Mouse (Mus musculus) lung, embryonic 15.5 days (tissue): ENCODE results near the gene Psma1. TPM values are rescaled to one million over a fixed set of nuclear protein-coding genes. Genes with fewer than 3 reads are reported as not detected.

Experiments
- ATAC-seq: fragments of 200-750 bp; cut with Nextera tagmentation; 2 replicates; pipeline ENCODE4 v1.8.0; 2017; ENCODE audit warnings: moderate number of reproducible peaks, borderline replicate concordance; ENCODE audit not compliant: low FRiP score, low TSS enrichment; ENCODE audit errors: extremely low read depth
- H3K27ac ChIP-seq: fragments of 300-500 bp; sonication (generic); 2 replicates; pipeline ENCODE4 v1.5.1; 2015; ENCODE audit warnings: moderate library complexity, mild to moderate bottlenecking, inconsistent platforms
- H3K27me3 ChIP-seq: fragments of 300-500 bp; sonication (generic); 2 replicates; pipeline ENCODE4 v1.6.1; 2015; ENCODE audit warnings: inconsistent platforms
- H3K36me3 ChIP-seq: fragments of 300-500 bp; sonication (generic); 2 replicates; pipeline ENCODE4 v1.6.1; 2015; ENCODE audit warnings: inconsistent platforms
- H3K4me1 ChIP-seq: fragments of 300-500 bp; sonication (generic); 2 replicates; pipeline ENCODE4 v1.6.1; 2015; ENCODE audit warnings: inconsistent platforms
- H3K4me2 ChIP-seq: fragments of 300-500 bp; sonication (generic); 2 replicates; pipeline ENCODE4 v1.6.1; 2015; ENCODE audit warnings: inconsistent platforms, mild to moderate bottlenecking, moderate library complexity
- H3K4me3 ChIP-seq: fragments of 300-500 bp; sonication (generic); 2 replicates; pipeline ENCODE4 v1.5.1; 2015; ENCODE audit warnings: mild to moderate bottlenecking, inconsistent platforms
- H3K9ac ChIP-seq: fragments of 300-500 bp; sonication (generic); 2 replicates; pipeline ENCODE4 v1.6.1; 2015; ENCODE audit warnings: inconsistent platforms
- H3K9me3 ChIP-seq: fragments of 300-500 bp; sonication (generic); 2 replicates; pipeline ENCODE4 v1.6.1; 2016; ENCODE audit warnings: inconsistent platforms
- WGBS: fragments of 180-500 bp; shearing (Covaris S2); methylation state at CpG from one replicate; pipeline ENCODE4 v1.1.7; 2015; 5-methylcytosine and 5-hydroxymethylcytosine counted together
- polyA plus RNA-seq: library from polyadenylated mRNA; unstranded; fragments of >200 nt; fragmentation: Nextera tagmentation; extraction: Ambion mirVana; gene quantifications from 2 replicates; pipeline ENCODE4 v1.2.1, GENCODE M21; 2015

Gene Psma1
- 430 and 442 TPM in 2 replicates for polyA plus RNA-seq

DNA sequence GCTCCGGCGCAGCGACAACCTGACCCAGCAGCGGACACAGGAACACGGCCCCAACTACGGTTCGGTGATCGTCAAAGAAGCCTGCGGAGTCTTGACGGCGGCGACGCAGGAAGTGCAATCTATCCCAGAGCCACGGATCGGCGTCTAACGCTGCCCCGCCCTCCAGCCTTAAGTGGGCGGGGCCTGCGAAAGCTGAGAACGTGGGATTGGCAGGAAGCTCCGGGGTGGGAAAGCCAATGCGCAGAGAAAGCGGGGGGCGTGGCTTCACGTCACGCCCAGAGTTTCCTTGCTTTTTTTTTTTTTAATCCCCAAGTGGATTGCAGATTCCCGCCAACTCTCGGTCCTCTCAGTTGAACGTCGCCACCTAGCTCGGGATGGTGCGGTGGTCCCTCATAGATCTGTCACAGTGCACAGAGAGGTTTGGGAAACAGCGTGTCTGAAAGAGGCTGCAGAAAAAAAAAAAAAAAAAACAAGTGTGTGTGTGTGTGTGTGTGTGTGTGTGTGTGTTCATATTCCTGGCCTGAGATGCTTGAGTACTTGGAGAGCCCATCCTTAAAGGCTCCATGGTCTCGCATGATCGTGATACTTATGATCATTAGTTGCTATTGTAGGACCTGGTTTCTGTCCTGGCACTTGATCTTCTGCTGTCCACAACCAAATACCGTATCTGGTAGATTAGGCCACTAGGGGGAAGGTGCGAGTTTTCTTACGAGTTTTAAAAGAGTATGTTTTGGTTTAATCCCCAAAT, at the start of gene Psma1:
Gene Psma1, minus strand, starts transcription at position 114 of the 748 bp plus-strand sequence.
- WGBS = 0% methylated on average over 39 of the region's 39 CpGs
- Histone ChIP-seq H3K4me1 (peaks cover 12% of the 10 kb centered on the region), H3K9ac (peak within 1 kb of the TSS; percentile 93), H3K27me3 (no peaks in the 10 kb centered on the region), H3K4me3 (peak within 1 kb of the TSS; percentile 92), H3K9me3 (no peaks in the 10 kb centered on the region), H3K36me3 (peaks cover 25% of the 10 kb centered on the region), H3K27ac (peak within 1 kb of the TSS; percentile 63), H3K4me2 (peak within 1 kb of the TSS; percentile 85)
- ATAC-seq = peak; percentile 96

DNA sequence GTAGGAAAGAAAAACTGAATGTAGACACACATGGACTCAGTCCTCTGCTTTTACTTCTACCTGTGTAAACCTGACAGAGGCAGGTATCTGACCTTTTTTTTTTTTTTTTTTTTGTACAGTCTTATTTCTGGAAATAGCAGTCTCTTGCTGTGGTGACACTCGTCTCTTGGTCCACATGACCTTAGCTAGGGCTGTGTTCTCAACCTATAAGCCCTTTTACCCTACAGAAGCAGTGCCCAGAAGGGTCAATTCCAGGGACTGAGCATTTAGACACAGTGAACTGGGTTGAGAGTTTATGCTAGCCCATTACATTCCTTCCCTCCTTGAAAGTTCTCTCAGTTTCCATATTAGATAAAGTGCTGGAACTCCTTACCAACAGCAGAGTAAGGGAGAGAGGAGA, 47.6 kb upstream of the Psma1 start:
- no peaks in the 10 kb centered on the region for H3K9me3 ChIP-seq
- H3K4me3 ChIP-seq = no peak overlapping the region
- no peak overlapping the region for H3K4me2 ChIP-seq
- no peaks in the 10 kb centered on the region for H3K36me3 ChIP-seq
- peaks cover 14% of the 10 kb centered on the region for H3K4me1 ChIP-seq
- no peak overlapping the region for H3K9ac ChIP-seq
- ATAC-seq = no peak
- WGBS = 67% methylated on average over 1 of the region's 1 CpGs
- no peaks in the 10 kb centered on the region for H3K27me3 ChIP-seq
- no peak overlapping the region for H3K27ac ChIP-seq

DNA sequence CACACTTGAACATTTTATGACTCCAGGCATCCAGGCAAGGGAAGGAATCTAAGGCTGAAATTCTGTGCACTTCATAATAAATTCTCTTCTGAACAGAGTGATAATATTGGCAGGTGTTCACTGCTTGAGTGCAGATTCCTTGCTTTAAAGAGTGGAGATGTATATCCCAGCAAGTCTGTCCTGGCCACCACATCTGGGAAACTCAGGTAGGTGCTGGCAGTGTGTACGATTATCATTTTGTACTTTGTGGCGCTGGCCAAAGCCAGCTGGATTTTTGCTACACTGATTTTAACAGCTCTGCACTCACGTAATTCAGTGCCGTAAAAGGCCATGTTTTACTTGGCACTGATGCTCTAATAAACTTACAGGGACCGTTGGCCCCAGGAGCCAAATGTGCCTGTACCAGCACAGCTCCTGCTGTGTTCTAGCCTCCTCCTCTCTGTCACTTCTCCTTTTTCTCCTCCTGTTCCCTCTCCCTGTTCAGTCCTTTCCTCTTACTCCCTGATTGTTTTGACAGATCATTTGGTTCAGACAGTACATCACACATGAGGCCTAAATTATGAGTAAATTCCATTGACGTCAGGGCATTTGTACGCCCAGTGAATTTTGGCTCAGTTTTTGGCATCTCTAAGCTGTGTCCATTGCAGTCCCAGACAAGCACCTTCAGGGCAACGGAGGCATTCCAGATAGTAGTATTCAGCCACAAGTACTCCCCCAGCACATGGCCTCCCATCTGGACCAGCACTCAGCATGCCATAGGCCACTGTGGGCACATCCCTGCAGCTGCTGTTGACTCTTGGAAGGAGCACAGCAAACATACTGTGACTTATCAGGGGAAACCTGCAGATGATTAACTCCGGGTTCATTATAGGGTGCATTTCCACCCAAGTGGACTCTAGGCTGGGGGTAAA, 46.9 kb upstream of the Psma1 start:
- Histone ChIP-seq H3K4me2 (no peak overlapping the region), H3K36me3 (no peaks in the 10 kb centered on the region), H3K9ac (no peak overlapping the region), H3K4me1 (peaks cover 15% of the 10 kb centered on the region), H3K27ac (peak overlapping the region; percentile 27; the same call in 1 of the 2 replicates), H3K9me3 (no peaks in the 10 kb centered on the region), H3K27me3 (no peaks in the 10 kb centered on the region), H3K4me3 (no peak overlapping the region)
- WGBS = 37% methylated on average over 9 of the region's 9 CpGs
- ATAC-seq = peak; percentile 79

DNA sequence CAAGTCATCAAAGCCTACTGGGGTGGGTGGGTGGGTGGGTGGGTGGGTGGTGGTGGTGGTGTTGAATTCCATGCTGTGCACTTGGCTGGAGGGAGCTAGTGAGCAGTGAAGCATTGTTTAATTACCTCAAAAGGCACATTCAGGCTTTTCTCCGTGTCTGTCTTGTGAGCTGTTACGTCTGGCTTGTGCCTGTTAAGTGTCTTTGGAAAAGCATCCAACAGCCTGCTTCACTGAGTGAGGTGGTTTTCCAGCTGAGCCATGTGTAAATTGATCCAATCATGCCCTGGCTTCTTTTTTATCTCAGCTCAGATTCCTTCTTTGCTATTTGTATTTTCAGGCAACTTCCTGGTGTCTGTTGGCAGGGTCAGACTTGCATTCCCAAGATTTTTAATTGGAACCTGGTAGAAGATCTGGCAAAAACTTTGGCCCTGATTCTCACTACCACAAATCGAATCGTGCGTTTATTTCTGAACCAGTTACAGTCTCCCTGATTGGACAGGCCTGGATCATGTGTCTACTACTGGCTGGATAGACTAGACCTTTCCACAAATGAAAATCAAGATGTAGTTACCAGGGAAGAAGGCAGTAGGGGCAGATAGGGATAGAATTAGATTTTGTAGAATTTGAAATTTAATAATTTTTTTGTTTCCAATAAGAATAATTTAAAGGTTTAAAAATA, 45.9 kb upstream of the Psma1 start:
- H3K27me3 ChIP-seq = no peaks in the 10 kb centered on the region
- no peak for ATAC-seq
- 54% methylated on average over 5 of the region's 5 CpGs for WGBS
- H3K4me2 ChIP-seq = no peak overlapping the region
- no peak overlapping the region for H3K27ac ChIP-seq
- H3K9me3 ChIP-seq = no peaks in the 10 kb centered on the region
- H3K36me3 ChIP-seq = no peaks in the 10 kb centered on the region
- no peak overlapping the region for H3K4me3 ChIP-seq
- H3K9ac ChIP-seq = no peak overlapping the region
- peaks cover 24% of the 10 kb centered on the region for H3K4me1 ChIP-seq

DNA sequence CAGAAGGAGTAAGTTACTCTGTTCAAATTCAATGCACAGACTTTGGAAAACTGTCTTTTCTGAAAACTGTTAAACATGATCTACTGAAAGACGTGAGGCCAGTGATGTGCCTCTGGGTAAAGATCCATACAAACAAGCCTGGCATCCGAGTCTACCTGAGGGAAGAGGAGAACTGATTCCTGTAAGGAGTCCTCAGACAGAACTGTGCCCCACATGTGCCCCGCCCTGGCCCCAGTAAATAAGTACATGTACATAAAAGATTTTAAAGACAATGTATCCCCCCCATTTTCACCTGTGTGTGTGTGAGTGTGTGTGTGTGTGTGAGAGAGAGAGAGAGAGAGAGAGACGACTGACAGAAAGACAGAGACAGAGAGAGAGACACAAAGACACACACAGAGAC, 42.0 kb upstream of the Psma1 start:
- H3K27ac ChIP-seq = peak overlapping the region; percentile 77
- no peaks in the 10 kb centered on the region for H3K9me3 ChIP-seq
- no peak overlapping the region for H3K9ac ChIP-seq
- H3K36me3 ChIP-seq = no peaks in the 10 kb centered on the region
- H3K4me3 ChIP-seq = no peak overlapping the region
- H3K4me1 ChIP-seq = peaks cover 23% of the 10 kb centered on the region
- WGBS = 71% methylated on average over 4 of the region's 4 CpGs
- no peak for ATAC-seq
- peak overlapping the region; percentile 28; the same call in 1 of the 2 replicates for H3K4me2 ChIP-seq
- H3K27me3 ChIP-seq = no peaks in the 10 kb centered on the region

DNA sequence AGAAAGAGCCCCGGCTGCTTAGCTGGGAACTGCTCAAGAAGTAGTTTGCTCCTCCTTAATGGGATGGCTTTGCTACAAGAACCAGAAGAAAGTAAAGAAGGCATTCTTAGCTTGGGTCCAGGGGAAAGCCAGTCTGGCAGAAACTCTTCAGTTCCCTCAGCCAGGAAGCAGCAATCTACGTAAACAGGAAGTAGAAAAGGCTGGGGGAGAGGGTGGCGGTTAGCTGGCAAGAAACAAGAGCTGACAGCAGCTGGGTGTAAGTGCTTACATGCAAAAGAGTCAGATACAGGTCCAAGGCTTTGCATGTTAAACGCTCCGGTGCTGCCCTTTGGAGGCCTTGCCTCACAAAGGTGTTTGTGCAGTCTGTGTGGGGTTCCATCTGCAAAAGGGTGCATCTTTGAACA, 41.5 kb upstream of the Psma1 start:
- Histone ChIP-seq H3K4me2 (peak overlapping the region; percentile 28; the same call in 1 of the 2 replicates), H3K27me3 (no peaks in the 10 kb centered on the region), H3K4me1 (peaks cover 18% of the 10 kb centered on the region; the same call in 1 of the 2 replicates), H3K36me3 (no peaks in the 10 kb centered on the region), H3K9me3 (no peaks in the 10 kb centered on the region), H3K9ac (no peak overlapping the region), H3K4me3 (no peak overlapping the region), H3K27ac (peak overlapping the region; percentile 77)
- WGBS = 21% methylated on average over 5 of the region's 5 CpGs
- peak; percentile 70; the same call in 1 of the 2 replicates for ATAC-seq

DNA sequence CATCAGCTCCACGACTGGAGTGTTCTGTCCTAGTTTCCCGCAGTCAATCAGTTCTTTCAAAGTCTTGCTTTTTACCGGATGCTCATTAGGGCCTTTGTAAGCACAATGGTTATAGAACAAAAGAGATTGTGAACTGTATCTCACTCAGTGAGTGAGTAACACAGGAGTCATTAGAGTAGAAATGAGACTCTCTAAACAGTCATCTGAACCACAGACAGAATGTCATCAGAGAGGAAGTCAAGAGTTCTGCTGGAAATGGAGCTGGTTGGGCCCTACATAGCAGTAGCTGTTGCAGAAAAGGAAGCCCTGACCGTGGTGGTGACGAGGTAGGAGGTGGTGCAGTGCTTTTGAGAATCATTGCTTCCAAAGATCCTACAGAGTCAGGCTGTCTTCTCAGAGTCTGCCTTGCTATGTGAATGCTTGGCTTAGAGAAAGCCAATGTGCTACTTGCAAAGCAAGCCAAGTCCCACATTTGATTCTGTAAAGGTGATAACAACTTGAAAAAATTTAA, 40.5 kb upstream of the Psma1 start:
- Histone ChIP-seq H3K4me2 (no peak overlapping the region), H3K27ac (peak overlapping the region; percentile 18)
- WGBS = 67% methylated on average over 5 of the region's 5 CpGs

DNA sequence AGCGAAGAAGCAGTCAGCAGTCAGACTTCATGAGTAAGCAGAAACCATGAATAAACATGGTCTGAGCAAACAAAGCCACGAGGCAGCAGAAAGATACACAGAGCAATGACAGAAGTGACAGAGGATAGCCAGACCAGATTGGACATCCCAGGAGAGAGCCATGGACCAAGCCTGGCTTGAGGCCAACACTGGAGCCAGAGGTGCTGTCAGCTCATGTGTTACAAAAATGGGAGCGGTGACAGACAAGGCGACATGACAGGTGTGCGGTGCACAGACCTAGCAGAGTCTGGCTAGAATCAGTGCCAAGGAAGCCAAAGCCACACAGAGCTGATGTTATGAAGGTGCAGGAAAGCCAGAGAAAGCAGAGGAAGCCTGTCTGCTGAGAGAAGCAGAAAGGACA, 35.3 kb upstream of the Psma1 start:
- WGBS = 24% methylated on average over 5 of the region's 5 CpGs
- ATAC-seq = peak; percentile 67; the same call in 1 of the 2 replicates

More for the DNA sequence above, 40.5 kb upstream of the Psma1 start:
- no peaks in the 10 kb centered on the region for H3K27me3 ChIP-seq
- peaks cover 15% of the 10 kb centered on the region; the same call in 1 of the 2 replicates for H3K4me1 ChIP-seq
- H3K9ac ChIP-seq = no peak overlapping the region
- no peaks in the 10 kb centered on the region for H3K36me3 ChIP-seq
- H3K4me3 ChIP-seq = no peak overlapping the region
- no peaks in the 10 kb centered on the region for H3K9me3 ChIP-seq
- ATAC-seq = no peak

DNA sequence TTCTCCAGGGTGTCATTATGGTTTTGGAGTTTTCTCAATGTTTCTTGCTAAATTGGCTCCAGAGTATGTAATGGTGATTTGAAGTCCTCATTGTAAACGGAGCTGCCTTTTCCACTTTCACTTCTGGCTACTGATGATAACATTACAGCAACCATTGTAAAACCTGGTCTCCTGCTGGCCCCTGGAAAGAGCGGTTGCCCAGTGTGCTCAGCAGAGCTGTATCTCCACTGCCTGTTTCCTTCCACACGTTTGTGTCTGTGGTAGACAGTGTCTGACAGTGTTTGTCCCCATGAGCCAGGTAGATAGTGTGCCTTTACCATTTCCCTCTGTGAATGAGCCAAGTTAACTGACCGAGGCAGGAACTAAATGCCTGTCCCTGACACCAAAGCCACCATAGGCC, 33.1 kb upstream of the Psma1 start:
- whole genome bisulfite sequencing = 58% methylated on average over 4 of the region's 4 CpGs

More for the DNA sequence above, 35.3 kb upstream of the Psma1 start:
- no peaks in the 10 kb centered on the region for H3K27me3 ChIP-seq
- no peak overlapping the region for H3K4me3 ChIP-seq
- no peak overlapping the region for H3K9ac ChIP-seq
- peaks cover 8% of the 10 kb centered on the region; the same call in 1 of the 2 replicates for H3K4me1 ChIP-seq
- H3K9me3 ChIP-seq = no peaks in the 10 kb centered on the region
- no peaks in the 10 kb centered on the region for H3K36me3 ChIP-seq
- H3K27ac ChIP-seq = no peak overlapping the region
- H3K4me2 ChIP-seq = no peak overlapping the region

DNA sequence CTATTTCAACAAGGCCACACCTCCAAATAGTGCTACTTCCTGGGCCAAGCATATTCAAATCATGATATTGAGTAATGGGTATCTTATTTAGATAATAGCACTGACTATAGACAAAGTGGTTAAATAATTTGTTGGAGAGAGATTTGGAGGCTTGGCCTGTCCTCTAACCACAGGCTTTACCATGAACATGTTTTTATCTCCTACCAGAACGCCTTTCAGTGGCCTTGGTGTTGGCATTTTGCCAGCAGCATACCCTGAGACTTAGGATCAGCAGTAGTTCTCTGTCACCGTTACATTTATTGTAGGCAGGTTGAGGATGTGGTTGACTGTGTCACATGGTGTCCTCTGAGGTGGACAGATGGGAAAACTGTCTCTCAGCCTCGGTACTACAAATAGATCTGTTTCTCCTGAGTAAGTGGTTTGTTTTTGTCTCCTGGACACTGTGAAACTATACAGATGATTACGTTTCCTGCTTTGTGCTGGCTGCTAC, 25.4 kb upstream of the Psma1 start:
- ATAC-seq = no peak
- no peak overlapping the region for H3K4me2 ChIP-seq
- 41% methylated on average over 4 of the region's 4 CpGs for WGBS
- no peak overlapping the region for H3K27ac ChIP-seq
- no peaks in the 10 kb centered on the region for H3K36me3 ChIP-seq
- H3K27me3 ChIP-seq = no peaks in the 10 kb centered on the region
- H3K9ac ChIP-seq = no peak overlapping the region
- H3K9me3 ChIP-seq = no peaks in the 10 kb centered on the region
- no peak overlapping the region for H3K4me3 ChIP-seq
- H3K4me1 ChIP-seq = no peaks in the 10 kb centered on the region

More for the DNA sequence above, 33.1 kb upstream of the Psma1 start:
- no peak for ATAC-seq
- Histone ChIP-seq H3K9ac (no peak overlapping the region), H3K9me3 (no peaks in the 10 kb centered on the region), H3K27ac (no peak overlapping the region), H3K4me2 (no peak overlapping the region), H3K27me3 (no peaks in the 10 kb centered on the region), H3K4me3 (no peak overlapping the region), H3K36me3 (no peaks in the 10 kb centered on the region), H3K4me1 (peaks cover 8% of the 10 kb centered on the region; the same call in 1 of the 2 replicates)

DNA sequence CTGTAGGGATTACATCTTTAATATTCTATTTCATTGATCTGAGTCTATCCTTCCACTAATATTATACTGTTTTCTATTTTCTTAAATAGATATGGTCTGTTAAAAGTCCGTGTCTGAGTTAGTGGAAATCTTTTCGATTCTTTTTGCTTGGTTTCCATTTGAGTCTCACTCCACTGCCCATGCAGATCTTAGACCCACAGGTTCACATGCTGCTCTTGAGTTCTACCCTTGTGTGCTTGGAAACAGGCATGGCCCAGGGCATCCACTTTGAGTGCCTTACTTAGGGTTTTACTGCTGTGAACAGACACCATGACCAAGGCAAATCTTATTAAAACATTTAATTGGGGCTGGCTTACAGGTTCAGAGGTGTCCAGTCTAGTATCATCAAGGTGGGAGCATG, 24.9 kb upstream of the Psma1 start:
- Histone ChIP-seq H3K9me3 (no peaks in the 10 kb centered on the region), H3K27me3 (no peaks in the 10 kb centered on the region), H3K36me3 (no peaks in the 10 kb centered on the region), H3K4me3 (no peak overlapping the region), H3K9ac (no peak overlapping the region), H3K27ac (no peak overlapping the region), H3K4me1 (no peaks in the 10 kb centered on the region), H3K4me2 (no peak overlapping the region)
- ATAC-seq = no peak
- 92% methylated on average over 2 of the region's 2 CpGs for WGBS
